Mouse (Mus musculus) lung, embryonic 15.5 days (tissue): ENCODE measurements at regions not wholly inside any gene's neighbourhood (a gene's known extent, or its start where the extent isn't known, plus 50 kb on each side); places are given as distances from the start of the nearest gene placed in this dataset.
A peak's percentile ranks its signal among the peaks of the same experiment; 100 is the strongest.
"Not testable (repeated sequence)": the region's sequence is repeated elsewhere in the genome, so short reads cannot be mapped to it uniquely, and the experiment has no call there.

Experiments
- ATAC-seq: fragments of 200-750 bp; cut with Nextera tagmentation; 2 replicates; pipeline ENCODE4 v1.8.0; 2017; ENCODE audit warnings: moderate number of reproducible peaks, borderline replicate concordance; ENCODE audit not compliant: low FRiP score, low TSS enrichment; ENCODE audit errors: extremely low read depth
- H3K27ac ChIP-seq: fragments of 300-500 bp; sonication (generic); 2 replicates; pipeline ENCODE4 v1.5.1; 2015; ENCODE audit warnings: moderate library complexity, mild to moderate bottlenecking, inconsistent platforms
- H3K27me3 ChIP-seq: fragments of 300-500 bp; sonication (generic); 2 replicates; pipeline ENCODE4 v1.6.1; 2015; ENCODE audit warnings: inconsistent platforms
- H3K36me3 ChIP-seq: fragments of 300-500 bp; sonication (generic); 2 replicates; pipeline ENCODE4 v1.6.1; 2015; ENCODE audit warnings: inconsistent platforms
- H3K4me1 ChIP-seq: fragments of 300-500 bp; sonication (generic); 2 replicates; pipeline ENCODE4 v1.6.1; 2015; ENCODE audit warnings: inconsistent platforms
- H3K4me2 ChIP-seq: fragments of 300-500 bp; sonication (generic); 2 replicates; pipeline ENCODE4 v1.6.1; 2015; ENCODE audit warnings: inconsistent platforms, mild to moderate bottlenecking, moderate library complexity
- H3K4me3 ChIP-seq: fragments of 300-500 bp; sonication (generic); 2 replicates; pipeline ENCODE4 v1.5.1; 2015; ENCODE audit warnings: mild to moderate bottlenecking, inconsistent platforms
- H3K9ac ChIP-seq: fragments of 300-500 bp; sonication (generic); 2 replicates; pipeline ENCODE4 v1.6.1; 2015; ENCODE audit warnings: inconsistent platforms
- H3K9me3 ChIP-seq: fragments of 300-500 bp; sonication (generic); 2 replicates; pipeline ENCODE4 v1.6.1; 2016; ENCODE audit warnings: inconsistent platforms
- WGBS: fragments of 180-500 bp; shearing (Covaris S2); methylation state at CpG from one replicate; pipeline ENCODE4 v1.1.7; 2015; 5-methylcytosine and 5-hydroxymethylcytosine counted together

DNA sequence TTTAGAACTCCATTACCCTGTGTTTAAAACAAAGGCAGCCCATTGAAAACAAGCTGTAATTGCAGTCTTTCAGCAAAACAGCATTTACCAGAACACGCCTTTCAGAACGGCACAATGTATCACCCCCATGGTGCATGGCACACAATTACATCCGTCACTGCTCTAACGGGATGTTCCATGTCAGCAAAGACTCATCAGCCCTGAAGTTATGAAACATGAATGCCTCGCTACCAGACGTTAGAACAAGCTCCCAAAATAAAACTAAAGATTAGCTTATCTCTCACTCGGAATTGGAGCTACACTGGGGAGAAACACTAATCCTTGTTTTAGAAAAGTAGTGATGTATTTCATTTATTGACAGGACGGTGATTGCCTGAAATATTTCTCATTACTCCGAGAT lies 301.4 kb downstream of the Tox3 start:
- Histone ChIP-seq H3K36me3 (no peaks in the 10 kb centered on the region), H3K4me1 (no peaks in the 10 kb centered on the region), H3K27me3 (no peaks in the 10 kb centered on the region), H3K9ac (no peak overlapping the region), H3K27ac (no peak overlapping the region), H3K9me3 (no peaks in the 10 kb centered on the region), H3K4me2 (no peak overlapping the region), H3K4me3 (no peak overlapping the region)
- 59% methylated on average over 9 of the region's 9 CpGs for whole genome bisulfite sequencing
- ATAC-seq, result no peak

DNA sequence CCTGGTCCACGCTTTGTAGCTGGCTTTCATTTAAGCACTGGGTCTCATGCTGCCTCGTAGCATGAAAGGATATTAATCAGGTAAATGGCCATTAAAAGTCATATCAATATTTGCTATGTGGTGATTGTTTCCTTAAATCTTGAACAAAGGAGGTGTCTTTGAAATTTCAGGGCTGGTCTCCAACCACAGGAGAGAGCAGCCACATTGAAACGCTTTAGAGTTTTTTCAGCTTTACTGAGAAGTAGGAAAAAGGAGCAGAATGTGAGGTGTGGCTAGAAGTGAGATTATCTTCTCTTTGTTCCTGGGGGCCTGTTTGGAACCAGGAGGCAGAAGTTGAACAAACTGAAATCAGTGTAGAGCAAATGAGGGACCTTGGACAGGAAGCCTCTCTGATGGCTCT lies 311.7 kb downstream of the Tox3 start:
- no peak for ATAC-seq
- no peak overlapping the region for H3K9ac ChIP-seq
- WGBS, result 31% methylated on average over 3 of the region's 3 CpGs

DNA sequence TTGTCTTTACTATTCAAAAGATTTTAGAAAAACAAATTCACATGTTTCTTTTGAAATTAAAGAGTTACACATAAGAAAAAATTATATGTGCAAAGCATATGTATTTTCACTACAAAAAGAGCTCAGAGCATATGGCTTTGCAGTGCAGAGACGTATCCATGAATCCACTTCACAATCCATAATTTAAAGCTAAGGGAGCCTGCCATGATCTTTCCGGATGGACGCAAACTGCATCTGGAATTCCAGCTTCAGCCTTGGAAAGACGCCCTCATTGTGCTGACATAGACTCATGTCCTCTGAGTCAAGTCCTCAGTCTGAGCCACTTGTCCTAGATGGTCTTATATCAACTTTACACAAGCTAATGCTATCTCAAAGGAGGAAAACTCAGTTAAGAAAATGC lies 315.6 kb downstream of the Tox3 start:
- Histone ChIP-seq H3K27ac (no peak overlapping the region), H3K36me3 (no peaks in the 10 kb centered on the region), H3K4me3 (no peak overlapping the region), H3K4me1 (no peaks in the 10 kb centered on the region), H3K9ac (no peak overlapping the region), H3K27me3 (no peaks in the 10 kb centered on the region), H3K4me2 (no peak overlapping the region), H3K9me3 (no peaks in the 10 kb centered on the region)
- no peak for ATAC-seq
- WGBS, result 89% methylated on average over 4 of the region's 4 CpGs

More for the DNA sequence above, 311.7 kb downstream of the Tox3 start:
- Histone ChIP-seq H3K36me3 (no peaks in the 10 kb centered on the region), H3K4me3 (no peak overlapping the region), H3K9me3 (no peaks in the 10 kb centered on the region), H3K27ac (no peak overlapping the region), H3K27me3 (no peaks in the 10 kb centered on the region), H3K4me1 (no peaks in the 10 kb centered on the region), H3K4me2 (no peak overlapping the region)

GRCm38 (mm10) chr8:90031220-90031619 lies 316.9 kb downstream of the Tox3 start:
- no peak for ATAC-seq
- H3K36me3 ChIP-seq, result no peaks in the 10 kb centered on the region
- H3K4me1 ChIP-seq, result no peaks in the 10 kb centered on the region
- no peak overlapping the region for H3K9ac ChIP-seq
- WGBS, result 34% methylated on average over 1 of the region's 1 CpGs
- no peaks in the 10 kb centered on the region for H3K9me3 ChIP-seq
- H3K4me3 ChIP-seq, result no peak overlapping the region
- no peaks in the 10 kb centered on the region for H3K27me3 ChIP-seq
- no peak overlapping the region for H3K27ac ChIP-seq
- no peak overlapping the region for H3K4me2 ChIP-seq

GRCm38 (mm10) chr8:90017958-90018357 lies 330.2 kb downstream of the Tox3 start:
- 56% methylated on average over 1 of the region's 1 CpGs for WGBS

DNA sequence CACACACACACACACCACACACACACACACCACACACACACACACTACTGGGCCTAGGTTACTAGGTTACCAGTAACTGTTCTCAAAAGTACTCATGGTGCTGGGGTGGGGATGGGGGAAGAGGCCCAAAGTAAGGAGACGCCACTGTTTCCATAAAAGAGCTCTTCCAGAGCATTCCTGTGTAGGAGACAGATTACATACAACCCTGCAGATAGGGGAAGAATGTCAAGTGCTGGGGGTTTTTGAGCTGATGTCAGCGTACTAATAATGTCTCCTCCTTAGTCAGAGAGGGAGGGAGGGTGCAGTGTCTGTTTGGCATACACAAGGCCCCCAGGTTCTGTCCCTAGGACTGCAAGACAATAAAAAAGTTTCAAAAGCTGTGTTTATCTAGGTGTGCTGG lies 334.4 kb downstream of the Tox3 start:
- 35% methylated on average over 2 of the region's 2 CpGs for WGBS
- ATAC-seq, result peak; percentile 49; the same call in 1 of the 2 replicates
- Histone ChIP-seq H3K4me3 (no peak overlapping the region), H3K36me3 (no peaks in the 10 kb centered on the region), H3K27me3 (no peaks in the 10 kb centered on the region), H3K27ac (no peak overlapping the region), H3K9ac (no peak overlapping the region), H3K4me1 (no peaks in the 10 kb centered on the region), H3K9me3 (no peaks in the 10 kb centered on the region), H3K4me2 (no peak overlapping the region)

More at GRCm38 (mm10) chr8:90017958-90018357, 330.2 kb downstream of the Tox3 start:
- H3K27ac ChIP-seq, H3K4me2 ChIP-seq, H3K27me3 ChIP-seq, H3K9me3 ChIP-seq, ATAC-seq, H3K9ac ChIP-seq, H3K36me3 ChIP-seq, H3K4me3 ChIP-seq, H3K4me1 ChIP-seq: not testable (repeated sequence)

DNA sequence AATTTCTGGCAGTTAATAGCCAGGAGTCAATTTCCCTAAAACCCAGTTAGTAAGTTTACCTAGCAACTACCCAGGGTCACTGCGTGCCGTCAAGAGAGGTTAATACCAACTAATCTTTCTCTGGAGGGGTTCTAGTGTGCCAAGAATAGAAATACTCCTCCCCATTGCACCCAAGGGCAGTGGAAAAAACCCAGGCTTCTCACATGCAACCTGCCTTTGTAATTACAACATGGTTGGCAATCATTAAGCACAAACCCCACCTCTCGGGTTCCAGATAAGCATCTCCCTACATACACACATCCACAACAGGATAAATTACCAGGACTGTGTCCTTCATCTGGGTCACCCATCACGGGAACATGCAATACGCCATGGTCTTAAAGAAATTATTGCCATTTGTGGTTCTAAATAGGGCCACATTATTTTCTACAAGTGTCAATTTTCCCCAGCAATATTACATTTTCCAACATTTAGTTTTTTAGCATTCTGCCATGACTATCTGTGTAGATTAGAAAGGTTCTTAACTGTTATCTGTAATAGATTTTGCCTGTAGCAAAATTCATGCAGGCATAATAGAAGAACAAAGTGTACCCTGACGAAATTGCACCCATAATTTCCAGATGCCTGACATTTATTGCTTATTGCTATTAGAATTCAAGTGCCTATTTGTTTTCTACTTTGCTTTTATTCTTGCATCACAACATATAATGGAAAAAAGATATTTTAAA lies 336.3 kb downstream of the Tox3 start:
- 78% methylated on average over 6 of the region's 6 CpGs for WGBS
- no peak overlapping the region for H3K4me2 ChIP-seq
- no peaks in the 10 kb centered on the region for H3K27me3 ChIP-seq
- H3K27ac ChIP-seq, result no peak overlapping the region
- no peaks in the 10 kb centered on the region for H3K4me1 ChIP-seq
- no peaks in the 10 kb centered on the region for H3K36me3 ChIP-seq
- no peak for ATAC-seq
- H3K9me3 ChIP-seq, result no peaks in the 10 kb centered on the region
- no peak overlapping the region for H3K9ac ChIP-seq
- H3K4me3 ChIP-seq, result no peak overlapping the region

DNA sequence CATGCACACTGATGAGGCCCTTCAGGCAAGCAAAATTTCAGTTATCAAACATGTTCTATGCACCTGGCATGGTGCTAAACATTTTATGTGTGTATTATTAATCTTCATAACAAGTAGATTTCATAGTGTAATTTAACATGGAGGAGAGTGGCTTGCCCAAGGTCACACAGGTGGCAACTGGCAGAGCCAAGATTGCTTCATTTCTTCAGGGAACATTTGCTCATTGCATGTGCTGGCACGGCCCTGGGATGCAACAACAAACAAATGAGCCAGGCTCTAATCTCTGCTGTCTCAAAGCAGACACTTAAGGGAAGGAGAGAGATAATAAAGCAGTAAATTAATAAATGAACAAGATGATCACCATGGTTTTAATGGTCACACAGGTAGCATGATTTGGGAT lies 338.7 kb downstream of the Tox3 start:
- Histone ChIP-seq H3K27me3 (no peaks in the 10 kb centered on the region), H3K36me3 (no peaks in the 10 kb centered on the region), H3K4me2 (no peak overlapping the region), H3K9me3 (no peaks in the 10 kb centered on the region), H3K4me1 (no peaks in the 10 kb centered on the region), H3K4me3 (no peak overlapping the region), H3K9ac (no peak overlapping the region), H3K27ac (no peak overlapping the region)
- 61% methylated on average over 1 of the region's 1 CpGs for WGBS
- ATAC-seq, result no peak

DNA sequence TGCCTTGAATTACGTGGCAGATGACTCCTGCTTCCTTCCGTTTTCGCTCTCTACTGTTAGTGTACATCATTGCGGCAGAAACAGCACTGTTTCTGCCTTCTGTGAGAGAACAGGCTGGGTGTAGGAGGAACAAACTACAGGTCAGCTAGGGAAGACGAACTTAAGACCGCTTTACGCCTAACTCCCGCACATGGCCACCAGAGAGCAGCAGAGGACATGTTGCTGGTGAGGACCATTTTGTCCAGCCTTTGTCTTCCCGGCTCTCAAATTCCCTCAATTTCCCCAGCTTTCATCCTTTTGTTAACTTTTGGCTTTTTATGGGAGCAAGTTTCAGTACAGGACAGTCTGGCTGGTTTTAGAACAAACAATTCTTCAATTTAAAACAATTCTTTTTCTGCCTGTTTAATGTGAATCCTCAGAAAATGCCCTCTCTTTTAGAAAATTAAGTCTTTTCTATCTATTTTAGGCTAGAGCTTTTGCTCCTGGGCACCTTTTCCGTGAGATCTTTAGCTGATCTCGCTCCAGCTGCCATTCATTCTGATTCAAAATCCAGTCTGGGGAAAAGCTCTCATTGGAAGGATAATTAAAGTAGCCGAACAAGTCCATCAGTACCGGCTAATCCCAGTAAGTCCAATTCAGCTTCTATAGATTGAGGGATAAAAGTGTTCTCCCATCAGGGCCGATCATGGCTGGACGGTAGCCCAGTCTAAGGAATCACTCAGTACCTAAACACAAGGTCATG lies 347.1 kb downstream of the Tox3 start:
- Histone ChIP-seq H3K4me2 (no peak overlapping the region), H3K27ac (no peak overlapping the region), H3K27me3 (no peaks in the 10 kb centered on the region), H3K4me3 (no peak overlapping the region), H3K36me3 (no peaks in the 10 kb centered on the region), H3K9me3 (no peaks in the 10 kb centered on the region), H3K4me1 (no peaks in the 10 kb centered on the region), H3K9ac (no peak overlapping the region)
- WGBS, result 41% methylated on average over 15 of the region's 15 CpGs
- no peak for ATAC-seq

GRCm38 (mm10) chr8:89993743-89994142 lies 354.4 kb downstream of the Tox3 start:
- WGBS, result 77% methylated on average over 4 of the region's 4 CpGs
- no peaks in the 10 kb centered on the region for H3K9me3 ChIP-seq
- H3K4me3 ChIP-seq, result no peak overlapping the region
- no peak overlapping the region for H3K27ac ChIP-seq
- H3K9ac ChIP-seq, result no peak overlapping the region
- no peaks in the 10 kb centered on the region for H3K36me3 ChIP-seq
- no peak overlapping the region for H3K4me2 ChIP-seq
- no peaks in the 10 kb centered on the region for H3K27me3 ChIP-seq
- no peaks in the 10 kb centered on the region for H3K4me1 ChIP-seq
- ATAC-seq, result no peak

DNA sequence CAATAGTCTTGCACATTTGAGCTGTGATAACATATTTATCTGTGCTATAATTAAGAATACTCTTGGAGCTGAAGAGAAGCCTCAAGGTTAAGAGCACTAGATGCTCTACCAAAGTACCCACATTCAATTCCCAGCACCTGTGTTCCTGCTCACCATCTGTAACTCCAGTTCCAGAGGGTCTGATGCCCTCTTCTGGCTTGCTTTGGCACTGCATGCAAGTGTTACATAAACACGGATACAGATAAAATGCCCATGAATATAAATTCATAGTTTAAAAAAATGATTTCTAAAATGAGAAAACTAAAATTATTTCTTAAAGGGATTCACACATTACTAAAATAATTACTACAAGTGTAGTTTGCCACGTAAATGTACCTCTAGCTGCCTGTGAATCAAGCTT lies 364.3 kb downstream of the Tox3 start:
- Histone ChIP-seq H3K4me1 (no peaks in the 10 kb centered on the region), H3K27me3 (no peaks in the 10 kb centered on the region), H3K9me3 (no peaks in the 10 kb centered on the region), H3K36me3 (no peaks in the 10 kb centered on the region), H3K4me2 (no peak overlapping the region), H3K4me3 (no peak overlapping the region), H3K27ac (no peak overlapping the region), H3K9ac (no peak overlapping the region)
- no peak for ATAC-seq
- WGBS, result 87% methylated on average over 2 of the region's 2 CpGs

DNA sequence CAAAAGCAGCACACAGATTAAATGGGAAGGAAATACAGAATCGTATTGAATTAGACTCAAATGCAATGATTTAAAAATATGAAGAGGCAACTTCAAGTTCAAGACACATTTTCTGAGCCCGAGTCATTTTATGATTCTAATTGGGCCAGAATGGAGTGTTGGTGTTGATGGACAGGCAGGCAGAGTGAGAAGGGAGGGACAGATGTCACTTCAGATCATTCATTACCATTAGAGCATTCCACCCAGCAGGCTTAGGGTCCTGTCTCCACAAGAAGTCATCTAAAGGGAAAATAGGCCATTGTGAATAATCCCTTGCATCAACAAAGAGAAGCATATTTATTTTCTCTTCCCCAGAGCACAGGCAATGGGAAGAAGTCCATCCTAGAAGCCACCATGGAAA lies 365.6 kb downstream of the Tox3 start:
- no peaks in the 10 kb centered on the region for H3K27me3 ChIP-seq
- H3K9ac ChIP-seq, result no peak overlapping the region
- no peaks in the 10 kb centered on the region for H3K4me1 ChIP-seq
- WGBS, result 71% methylated on average over 2 of the region's 2 CpGs
- no peak for ATAC-seq
- no peaks in the 10 kb centered on the region for H3K9me3 ChIP-seq
- H3K4me2 ChIP-seq, result no peak overlapping the region
- no peak overlapping the region for H3K27ac ChIP-seq
- no peaks in the 10 kb centered on the region for H3K36me3 ChIP-seq
- H3K4me3 ChIP-seq, result no peak overlapping the region
